Mouse (Mus musculus) testis, adult 2 months (tissue): ENCODE results near the gene Foxo3.

Source experiments
- CTCF ChIP-seq: fragments of 200-500 bp; IDR thresholded peaks from 2 replicates; pipeline ENCODE4 v1.5.1; 2012; ENCODE audit warnings: low read depth, mild to moderate bottlenecking, inconsistent platforms, low read length, moderate library complexity; ENCODE audit not compliant: control insufficient read depth, insufficient read depth, insufficient replicate concordance
- POLR2A ChIP-seq: fragments of 200-500 bp; IDR thresholded peaks from 2 replicates; pipeline ENCODE4 v1.6.1; 2012; ENCODE audit warnings: low read depth, mild to moderate bottlenecking, inconsistent platforms, low read length, moderate library complexity; ENCODE audit not compliant: control insufficient read depth

- TF ChIP-seq POLR2A (no peak), CTCF (no peak)
Measured at GRCm38 (mm10) chr10:42231100-42231541, 45.4 kb downstream of the Foxo3 start.
